Mouse (Mus musculus) kidney, postnatal 14 days (tissue): ENCODE data around the gene Rala.

Source experiments
- DNase-seq: peaks from one replicate; pipeline ENCODE4 v3.0.0; 2022; ENCODE audit warnings: mixed read lengths

Gene Rala

DNA sequence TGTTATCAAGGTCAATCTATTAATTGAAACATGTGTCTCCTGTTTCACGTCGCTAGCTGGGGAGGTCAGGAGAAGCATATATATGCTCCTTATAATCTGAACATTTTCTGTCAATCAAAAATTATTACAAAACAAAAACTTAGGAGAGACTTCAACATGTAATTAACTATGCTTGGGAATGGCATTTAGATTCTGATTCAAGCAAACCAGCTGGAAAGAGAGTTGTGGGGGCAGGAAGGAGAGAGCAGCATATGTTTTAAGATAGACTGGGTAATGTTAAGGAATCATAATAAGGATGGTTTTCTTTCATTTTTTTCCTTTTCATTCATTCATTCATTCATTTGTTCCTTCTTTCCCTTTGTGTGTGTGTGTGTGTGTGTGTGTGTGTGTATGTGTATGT lies 77.3 kb downstream of the Rala start:
- DNase-seq = no peak

DNA sequence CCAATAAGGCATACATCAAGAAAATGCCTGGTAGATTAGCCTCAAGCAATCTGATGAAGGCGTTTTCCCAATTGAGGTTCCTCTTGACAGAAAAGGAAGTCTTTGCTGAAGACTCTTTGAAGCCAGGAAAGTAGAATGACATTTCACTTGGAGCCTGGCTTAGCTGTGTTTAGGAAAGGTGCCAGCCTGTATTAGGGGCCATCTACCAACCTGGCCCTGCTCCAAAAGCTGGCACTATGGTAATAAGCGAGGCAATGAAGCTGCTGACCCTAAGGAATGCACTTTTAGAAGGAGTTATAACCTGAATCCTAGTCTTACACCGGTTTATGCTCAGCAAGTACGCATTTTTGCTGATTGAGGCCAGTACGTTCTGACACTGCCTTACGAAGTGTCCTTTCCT lies 83.5 kb downstream of the Rala start:
- no peak for DNase-seq

DNA sequence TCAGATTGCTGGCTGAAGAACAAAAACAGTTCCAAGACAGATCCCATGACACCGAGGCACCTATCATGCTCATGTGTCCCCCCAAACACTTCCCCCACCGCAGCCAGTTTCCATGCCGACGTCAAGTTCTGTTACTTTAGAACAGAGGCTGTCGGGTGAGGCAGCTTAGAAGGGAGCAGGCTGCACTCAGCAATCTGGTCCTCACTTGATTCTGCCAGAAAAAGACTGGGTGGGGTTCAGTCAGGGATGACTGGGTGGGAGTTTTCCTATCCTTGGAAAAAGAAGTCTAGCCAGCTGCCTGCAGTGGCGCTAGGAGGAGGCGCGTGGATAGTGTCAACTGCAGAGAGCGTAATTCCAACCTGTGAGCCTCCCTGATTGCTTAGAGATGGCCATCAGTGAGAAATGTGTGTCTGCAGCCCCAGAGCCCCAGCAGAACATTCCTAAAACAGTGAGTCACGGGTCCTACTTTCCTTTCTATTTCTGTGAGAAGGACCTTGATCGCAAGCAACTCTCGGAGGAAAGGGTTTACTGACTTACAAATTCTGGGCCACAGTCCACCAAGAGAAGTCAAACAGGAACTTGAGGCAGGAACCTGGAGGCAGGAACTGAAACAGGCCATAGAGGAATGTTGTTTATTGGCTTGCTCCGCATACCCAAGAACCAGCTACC lies 84.5 kb downstream of the Rala start:
- DNase-seq = no peak

DNA sequence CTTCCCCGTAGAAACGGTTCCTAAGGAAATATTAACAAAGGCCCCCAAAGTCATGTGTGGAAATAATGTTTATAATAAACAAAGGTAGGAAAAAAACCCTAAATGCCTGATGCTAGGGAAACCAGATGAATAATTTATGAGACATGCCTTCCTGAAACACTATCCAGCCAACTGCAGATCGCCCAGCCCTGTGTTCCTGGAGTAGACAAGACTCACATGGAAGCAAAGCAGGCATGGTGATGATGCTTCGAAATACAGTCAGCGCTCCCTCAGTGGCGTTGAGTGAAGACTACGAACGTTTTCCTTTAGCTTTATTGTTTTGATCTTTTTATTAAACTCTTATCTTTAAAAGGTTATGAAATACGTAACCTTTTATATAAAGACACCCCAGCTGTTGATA lies 87.0 kb downstream of the Rala start:
- peak; percentile 27 for DNase-seq

DNA sequence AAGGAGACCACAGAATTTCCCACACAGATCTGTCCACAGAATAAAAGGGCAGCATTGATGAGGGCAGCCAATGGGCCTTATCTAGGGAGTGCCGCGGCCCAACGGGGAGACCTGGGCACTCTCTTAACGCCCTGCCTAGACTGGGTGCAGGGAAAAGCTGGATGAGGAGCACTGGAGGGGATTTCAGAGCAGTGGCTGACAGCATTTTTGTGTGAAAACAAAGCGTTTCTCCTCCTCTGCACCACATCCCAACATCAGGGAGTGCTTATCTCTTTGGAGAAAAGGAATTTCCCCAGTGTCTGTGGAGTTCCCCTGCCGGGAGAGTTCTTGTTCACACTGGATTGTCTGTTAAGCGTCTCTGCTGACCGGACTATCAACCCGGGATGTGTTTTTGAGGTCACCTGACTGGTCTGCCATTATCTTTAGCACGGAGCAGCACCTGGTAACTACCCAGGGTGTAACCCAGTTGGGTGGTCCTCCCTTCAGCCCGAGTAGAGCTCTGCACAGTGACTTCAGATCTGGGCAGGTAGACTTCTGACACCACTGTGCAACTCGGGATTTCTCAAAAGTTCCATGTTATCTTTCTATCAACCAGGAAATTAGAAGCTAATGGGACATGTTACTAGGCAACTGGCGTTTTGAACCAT lies 88.4 kb downstream of the Rala start:
- DNase-seq = no peak

DNA sequence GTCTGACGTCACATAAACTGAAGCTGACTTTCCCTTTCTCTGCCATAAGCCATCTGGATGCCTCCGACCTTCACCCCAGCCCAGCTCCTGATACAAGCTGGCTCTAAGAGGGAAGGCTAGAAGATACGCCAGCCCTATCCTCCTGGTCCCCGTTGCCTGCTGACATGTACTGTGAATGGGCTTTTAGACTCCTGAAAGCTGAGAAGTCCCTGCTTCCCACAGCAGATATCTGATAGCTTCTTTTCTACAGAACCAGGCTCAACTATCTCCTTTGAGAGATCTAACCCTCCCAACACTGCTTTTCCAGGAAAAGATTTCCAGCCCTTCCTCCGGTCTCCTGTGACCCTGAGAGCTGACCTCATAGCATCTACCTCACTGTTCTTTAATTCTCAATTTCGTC lies 89.3 kb downstream of the Rala start:
- no peak for DNase-seq

DNA sequence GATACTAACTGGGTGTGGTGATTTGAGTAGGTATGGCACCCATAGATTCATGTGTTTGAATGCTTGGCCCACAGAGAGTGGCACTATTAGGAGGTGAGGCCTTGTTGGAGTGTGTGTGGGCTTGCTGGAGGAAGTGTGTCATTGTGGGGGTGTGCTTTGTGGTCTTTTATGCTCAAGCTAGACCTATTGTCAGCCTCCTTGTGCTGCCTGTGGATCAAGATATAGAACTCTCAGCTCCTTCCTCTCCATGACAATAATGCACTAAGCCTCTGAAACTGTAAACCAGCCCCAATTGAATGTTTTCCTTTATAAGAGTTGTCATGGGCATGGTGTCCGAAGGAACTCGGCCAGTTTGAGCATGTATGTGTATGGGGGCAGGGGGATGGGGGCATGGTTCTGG lies 100.7 kb downstream of the Rala start:
- DNase-seq = no peak

DNA sequence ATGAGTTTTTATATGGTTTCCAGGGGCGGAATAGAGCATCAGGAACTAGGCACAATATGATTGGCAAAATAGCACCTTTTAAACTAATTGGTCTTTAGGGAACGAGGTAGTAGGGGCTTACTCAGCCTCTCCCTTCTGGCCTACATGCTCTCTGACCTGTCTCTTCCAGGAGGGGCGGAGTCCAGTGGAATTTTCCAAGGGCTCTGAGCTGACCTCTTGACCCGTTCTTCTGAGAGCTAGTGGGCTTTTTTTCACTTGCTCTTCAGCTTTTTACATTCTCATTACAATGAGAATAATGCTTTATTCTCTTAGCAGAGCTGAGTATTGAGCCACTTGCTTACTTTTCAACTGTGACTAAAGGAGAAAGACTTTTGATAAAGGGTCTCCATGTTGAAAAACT lies 101.3 kb downstream of the Rala start:
- no peak for DNase-seq

DNA sequence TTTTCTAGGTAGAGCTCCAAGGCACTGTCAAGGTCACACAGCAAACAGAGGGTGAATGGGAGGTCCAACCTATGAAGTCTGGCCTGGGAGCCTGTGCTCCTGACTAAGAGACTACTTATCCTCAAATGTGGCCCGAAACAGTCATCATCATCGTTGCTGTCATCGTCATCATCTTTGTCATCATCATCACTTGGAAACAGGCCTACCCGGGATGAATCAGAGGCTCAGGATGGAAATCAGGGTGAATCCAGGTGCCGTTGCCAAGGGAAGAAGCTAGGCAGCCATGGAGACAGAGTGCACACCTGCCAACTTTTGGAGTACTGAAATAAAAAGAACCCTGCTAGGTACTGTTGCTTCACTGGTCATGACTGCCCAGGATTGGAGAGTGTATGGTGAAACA lies 104.9 kb downstream of the Rala start:
- no peak for DNase-seq

DNA sequence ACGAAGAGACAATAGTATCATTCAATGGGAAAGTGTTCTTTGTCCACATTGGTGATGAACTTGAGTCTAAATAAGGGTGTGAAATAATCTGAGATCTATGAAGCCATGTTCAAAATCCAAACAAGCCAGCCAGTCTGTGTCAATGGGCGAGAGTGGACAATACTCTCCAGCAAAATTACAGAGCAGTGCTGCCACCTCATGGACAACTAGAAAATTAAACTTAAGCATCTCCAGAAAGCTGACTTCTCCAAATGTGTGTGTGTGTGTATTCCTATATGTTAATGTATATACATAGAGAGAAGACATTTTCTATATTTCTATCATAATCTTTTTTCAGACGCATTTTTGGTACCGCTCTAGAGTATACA lies 105.6 kb downstream of the Rala start:
- peak; percentile 72 for DNase-seq

DNA sequence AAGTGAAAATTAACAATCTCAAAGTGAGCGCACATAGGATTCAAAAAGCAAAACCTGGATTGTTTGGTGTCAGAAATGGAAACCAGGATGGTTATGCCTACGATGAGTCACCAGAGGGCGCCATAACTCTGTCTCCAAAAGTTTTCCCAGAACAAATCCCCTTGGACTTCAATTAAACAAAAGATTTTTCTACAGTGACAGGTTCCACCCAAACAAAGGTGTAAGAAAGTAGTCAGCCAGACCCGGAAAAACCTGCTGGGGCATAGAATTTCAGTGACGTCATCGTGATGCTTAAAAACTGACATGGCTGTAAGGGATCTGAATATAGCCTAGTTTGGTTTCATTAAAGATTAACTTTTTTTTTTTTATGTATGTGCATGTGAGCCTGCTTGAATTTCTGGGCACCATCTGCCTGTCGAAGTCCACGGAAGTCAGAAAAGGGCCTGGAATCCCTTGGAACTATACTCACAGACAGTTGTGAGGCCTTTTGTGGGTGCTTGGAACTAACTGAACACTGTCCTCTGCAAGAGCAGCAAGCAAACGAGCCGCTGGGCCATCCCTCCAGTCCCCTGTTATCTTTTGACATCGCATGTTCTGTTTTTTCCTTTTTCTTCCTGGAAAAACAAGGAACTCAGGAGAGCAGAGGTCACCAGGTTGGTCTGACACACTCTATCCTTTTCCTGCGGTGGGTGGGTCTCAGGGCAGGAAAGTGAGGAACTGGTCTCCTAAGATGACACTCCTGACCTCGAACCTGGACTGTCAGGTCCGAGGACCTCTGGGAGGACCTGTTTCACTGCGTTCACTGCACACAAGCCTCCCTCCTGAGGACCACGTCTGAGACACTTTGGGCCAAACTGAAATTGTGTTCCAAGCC lies 106.2 kb downstream of the Rala start:
- DNase-seq = peak; percentile 39

DNA sequence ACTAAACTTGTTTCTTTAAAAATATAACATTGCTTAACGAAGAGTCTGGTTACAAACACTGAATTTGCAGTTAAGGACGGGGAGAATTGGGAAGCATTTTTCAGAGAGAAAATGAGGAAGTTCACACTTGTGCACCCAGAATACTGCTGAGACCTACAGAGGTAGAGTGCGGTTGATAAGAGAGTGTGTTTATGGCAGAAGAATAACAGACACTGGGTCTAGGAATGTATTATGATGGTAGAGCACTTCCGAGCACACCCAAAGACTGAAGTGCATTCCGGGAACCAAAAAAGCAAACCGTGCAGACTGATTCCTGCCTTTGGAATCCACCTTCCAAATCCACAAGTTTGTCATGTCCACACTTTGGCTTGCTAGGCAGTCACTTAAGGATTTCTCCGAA lies 107.2 kb downstream of the Rala start:
- no peak for DNase-seq

DNA sequence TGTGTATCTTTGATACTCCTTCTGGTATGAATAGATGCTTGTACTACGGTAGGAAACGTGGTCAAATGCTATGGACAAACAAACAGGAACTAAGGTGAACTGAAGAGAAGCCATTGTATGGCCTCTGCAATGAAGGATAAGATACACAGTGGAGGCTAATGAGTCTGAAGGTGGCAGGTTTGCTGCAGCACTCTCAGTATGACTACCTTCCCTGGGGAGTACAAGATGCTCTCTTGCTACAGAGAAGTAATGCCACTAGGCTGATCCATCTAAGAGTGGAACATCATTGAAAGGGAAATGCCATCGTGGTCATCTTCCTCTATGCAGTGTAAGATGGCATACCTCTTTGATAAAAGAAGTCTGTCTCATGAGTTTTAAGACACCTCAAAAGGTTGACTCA lies 111.1 kb downstream of the Rala start:
- DNase-seq = no peak
